Mouse (Mus musculus) lung, embryonic 14.5 days (tissue): Measurements from ENCODE around the gene Fbxo11. TPM values are rescaled to one million over a fixed set of nuclear protein-coding genes. Genes with fewer than 3 reads are reported as not detected.
A peak's percentile ranks its signal among the peaks of the same experiment; 100 is the strongest.
"Not testable (repeated sequence)": the region's sequence is repeated elsewhere in the genome, so short reads cannot be mapped to it uniquely, and the experiment has no call there.

Source experiments
- ATAC-seq: fragments of 200-750 bp; cut with Nextera tagmentation; 2 replicates; pipeline ENCODE4 v1.8.0; 2017; ENCODE audit warnings: mild to moderate bottlenecking, moderate TSS enrichment, moderate library complexity; ENCODE audit not compliant: insufficient read depth
- DNase-seq: peaks from one replicate; pipeline ENCODE4 v3.0.0-alpha.2; 2015
- H3K27ac ChIP-seq: fragments of 300-500 bp; sonication (generic); 2 replicates; pipeline ENCODE4 v1.5.1; 2014; ENCODE audit warnings: low read depth, mild to moderate bottlenecking, moderate library complexity
- H3K27me3 ChIP-seq: fragments of 300-500 bp; sonication (generic); 2 replicates; pipeline ENCODE4 v1.6.1; 2014; ENCODE audit warnings: low read length, control low read depth; ENCODE audit not compliant: insufficient read depth
- H3K36me3 ChIP-seq: fragments of 300-500 bp; sonication (generic); 2 replicates; pipeline ENCODE4 v1.6.1; 2014; ENCODE audit warnings: control low read depth; ENCODE audit not compliant: insufficient read depth
- H3K4me1 ChIP-seq: fragments of 300-500 bp; sonication (generic); 2 replicates; pipeline ENCODE4 v1.6.1; 2014; ENCODE audit warnings: antibody characterized with exemption, control low read depth; ENCODE audit not compliant: insufficient read depth
- H3K4me2 ChIP-seq: fragments of 300-500 bp; sonication (generic); 2 replicates; pipeline ENCODE4 v1.6.1; 2014; ENCODE audit warnings: mild to moderate bottlenecking
- H3K4me3 ChIP-seq: fragments of 300-500 bp; sonication (generic); 2 replicates; pipeline ENCODE4 v1.5.1; 2014; ENCODE audit warnings: low read depth, low read length
- H3K9ac ChIP-seq: fragments of 300-500 bp; sonication (generic); 2 replicates; pipeline ENCODE4 v1.6.1; 2014
- H3K9me3 ChIP-seq: fragments of 300-500 bp; sonication (generic); 2 replicates; pipeline ENCODE4 v1.6.1; 2016; ENCODE audit warnings: low read depth, low read length, control low read depth
- CTCF ChIP-seq: IDR thresholded peaks from 2 replicates; pipeline ENCODE4 v1.5.1; 2016; ENCODE audit warnings: antibody characterized with exemption, low read depth
- WGBS: fragments of 180-500 bp; shearing (Covaris S2); extraction: QIAGEN DNeasy Blood & Tissue Kit; methylation state at CpG from one replicate; pipeline ENCODE4 v1.1.7; 2014; 5-methylcytosine and 5-hydroxymethylcytosine counted together
- polyA plus RNA-seq: library from polyadenylated mRNA; unstranded; fragments of >200 nt; fragmentation: Nextera tagmentation; extraction: Ambion mirVana; gene quantifications from 2 replicates; pipeline ENCODE4 v1.2.1, GENCODE M21; 2014

Fbxo11 gene
- polyA plus RNA-seq, 1 experiment from 2014 or later = 27.1 TPM

- WGBS = 80% methylated on average over 4 of the region's 4 CpGs
- DNase-seq (no peak), ATAC-seq (no peak)
- Histone ChIP-seq H3K27ac (no peak overlapping the region), H3K4me3 (no peak overlapping the region), H3K9ac (no peak overlapping the region), H3K4me2 (no peak overlapping the region), H3K4me1 (no peaks in the 10 kb centered on the region), H3K27me3 (no peaks in the 10 kb centered on the region), H3K9me3 (no peaks in the 10 kb centered on the region), H3K36me3 (no peaks in the 10 kb centered on the region)
- TF ChIP-seq CTCF = no peak
Observed at GRCm38 (mm10) chr17:88034418-88034817, 30.7 kb downstream of the Fbxo11 start.

GRCm38 (mm10) chr17:88031755-88032154 lies 33.3 kb downstream of the Fbxo11 start:
- no peaks in the 10 kb centered on the region for H3K36me3 ChIP-seq
- no peaks in the 10 kb centered on the region for H3K9me3 ChIP-seq
- ATAC-seq = no peak
- H3K27me3 ChIP-seq = no peaks in the 10 kb centered on the region
- no peaks in the 10 kb centered on the region for H3K4me1 ChIP-seq
- H3K4me3 ChIP-seq = no peak overlapping the region
- no peak overlapping the region for H3K9ac ChIP-seq
- 88% methylated on average over 5 of the region's 5 CpGs for WGBS
- H3K4me2 ChIP-seq = no peak overlapping the region
- TF ChIP-seq CTCF = no peak
- H3K27ac ChIP-seq = no peak overlapping the region
- DNase-seq = no peak

DNA sequence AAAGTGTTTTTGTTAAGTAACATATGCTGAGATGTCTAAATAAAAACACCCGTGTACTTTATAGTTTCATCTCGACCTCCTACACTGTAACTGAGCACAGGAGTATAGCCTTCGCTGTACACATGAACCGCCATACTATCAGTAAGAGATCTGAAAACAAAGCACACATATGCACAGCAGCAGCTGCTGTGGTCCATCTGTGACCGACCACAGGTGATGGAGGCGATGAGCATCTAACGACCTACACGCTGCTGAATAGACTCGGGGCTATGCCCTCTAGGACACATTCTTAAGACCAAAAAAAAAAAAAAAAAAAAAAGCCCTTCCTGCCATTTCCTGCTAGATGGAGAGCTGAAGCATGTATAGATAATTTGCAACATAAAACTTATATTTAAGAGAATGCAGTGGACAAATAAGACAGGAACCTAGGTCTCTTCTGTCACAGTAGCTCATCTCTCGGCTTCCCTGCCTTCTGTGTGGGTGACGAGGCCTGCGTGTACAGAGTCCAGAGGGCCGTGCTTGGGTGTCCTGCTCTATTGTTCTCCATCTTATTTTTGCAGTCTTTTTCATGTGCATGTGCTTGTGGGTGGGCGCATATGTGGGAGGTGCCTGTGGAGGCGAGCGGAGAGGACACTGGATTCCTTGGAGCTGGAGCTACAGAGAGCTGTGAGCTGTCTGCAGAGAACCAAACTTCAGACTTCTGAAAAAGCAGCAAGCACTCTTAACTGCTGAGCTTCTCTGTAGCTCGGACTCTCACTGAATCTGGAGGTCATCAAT lies 35.7 kb downstream of the Fbxo11 start:
- Histone ChIP-seq H3K4me2 (no peak overlapping the region), H3K9me3 (no peaks in the 10 kb centered on the region), H3K9ac (no peak overlapping the region), H3K27ac (no peak overlapping the region), H3K4me1 (no peaks in the 10 kb centered on the region), H3K4me3 (no peak overlapping the region), H3K27me3 (no peaks in the 10 kb centered on the region), H3K36me3 (no peaks in the 10 kb centered on the region)
- no peak for TF ChIP-seq CTCF
- ATAC-seq (no peak), DNase-seq (no peak)
- whole genome bisulfite sequencing = 85% methylated on average over 17 of the region's 17 CpGs

- H3K9me3 ChIP-seq = no peaks in the 10 kb centered on the region
- no peak overlapping the region for H3K27ac ChIP-seq
- no peak overlapping the region for H3K4me3 ChIP-seq
- H3K27me3 ChIP-seq = no peaks in the 10 kb centered on the region
- H3K9ac ChIP-seq = no peak overlapping the region
- ATAC-seq = peak; percentile 35; the same call in 1 of the 2 replicates
- no peaks in the 10 kb centered on the region for H3K4me1 ChIP-seq
- DNase-seq = peak; percentile 92
- no peak overlapping the region for H3K4me2 ChIP-seq
- no peaks in the 10 kb centered on the region for H3K36me3 ChIP-seq
- TF ChIP-seq CTCF = peak; percentile 49
- 34% methylated on average over 4 of the region's 4 CpGs for WGBS
Observed at GRCm38 (mm10) chr17:88025227-88025626, 39.9 kb downstream of the Fbxo11 start.

GRCm38 (mm10) chr17:88023924-88024323 lies 41.2 kb downstream of the Fbxo11 start:
- Histone ChIP-seq H3K4me1 (no peaks in the 10 kb centered on the region), H3K36me3 (no peaks in the 10 kb centered on the region), H3K4me3 (no peak overlapping the region), H3K4me2 (no peak overlapping the region), H3K27ac (no peak overlapping the region), H3K9me3 (no peaks in the 10 kb centered on the region), H3K9ac (no peak overlapping the region), H3K27me3 (no peaks in the 10 kb centered on the region)
- no peak for TF ChIP-seq CTCF
- ATAC-seq (no peak), DNase-seq (no peak)
- 74% methylated on average over 1 of the region's 1 CpGs for WGBS

- H3K4me3 ChIP-seq, H3K27ac ChIP-seq, H3K4me2 ChIP-seq, DNase-seq, H3K27me3 ChIP-seq, H3K4me1 ChIP-seq, H3K9ac ChIP-seq, H3K9me3 ChIP-seq, ATAC-seq: not testable (repeated sequence)
- 91% methylated on average over 8 of the region's 8 CpGs for WGBS
- peaks cover 38% of the 10 kb centered on the region for H3K36me3 ChIP-seq
Observed at GRCm38 (mm10) chr17:88016027-88016426, 49.1 kb downstream of the Fbxo11 start.

DNA sequence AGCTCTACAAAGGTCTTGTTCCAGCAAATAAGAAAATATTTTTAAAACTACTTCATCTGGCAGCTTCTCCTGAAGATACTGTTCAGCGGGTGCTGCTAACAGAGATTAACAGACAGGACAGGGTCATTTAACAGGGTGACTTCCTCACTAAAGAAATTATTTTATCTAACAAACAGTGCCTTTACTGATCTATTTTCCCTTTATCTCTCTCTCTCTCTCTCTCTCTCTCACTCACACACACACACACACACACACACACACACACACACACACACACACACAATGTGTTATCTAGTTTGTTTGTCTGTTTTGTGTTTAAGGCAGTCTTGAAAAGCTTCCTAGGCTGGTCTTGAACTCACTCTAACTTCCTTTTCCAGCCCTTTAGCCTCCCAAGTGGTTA lies 50.6 kb downstream of the Fbxo11 start:
- H3K9ac ChIP-seq = no peak overlapping the region
- H3K4me2 ChIP-seq = no peak overlapping the region
- no peaks in the 10 kb centered on the region for H3K27me3 ChIP-seq
- peaks cover 53% of the 10 kb centered on the region for H3K36me3 ChIP-seq
- no peak overlapping the region for H3K27ac ChIP-seq
- 86% methylated on average over 1 of the region's 1 CpGs for WGBS
- no peak overlapping the region for H3K4me3 ChIP-seq
- H3K4me1 ChIP-seq = no peaks in the 10 kb centered on the region
- TF ChIP-seq CTCF = no peak
- H3K9me3 ChIP-seq = no peaks in the 10 kb centered on the region
- no peak for DNase-seq
- ATAC-seq = no peak

DNA sequence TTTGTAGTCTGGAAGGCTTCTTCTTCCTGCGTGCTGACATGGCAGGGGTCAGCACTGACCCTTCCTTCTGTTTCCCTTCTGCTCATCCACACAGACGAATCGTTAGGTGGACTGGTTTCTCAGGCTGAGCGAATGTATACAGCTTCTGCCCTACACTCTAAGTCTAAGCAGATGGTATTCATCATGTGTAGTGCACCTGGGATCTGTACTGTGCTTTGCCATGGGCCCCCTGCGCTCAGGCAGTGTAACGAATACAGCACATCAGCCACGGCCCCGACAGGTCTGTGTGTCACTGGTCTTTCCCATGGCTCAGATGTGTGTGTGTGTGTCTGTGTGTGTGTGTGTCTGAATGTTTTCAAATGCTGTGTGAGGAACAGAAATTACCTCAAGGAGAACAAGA lies 58.1 kb downstream of the Fbxo11 start:
- Histone ChIP-seq H3K4me2 (no peak overlapping the region), H3K4me1 (no peaks in the 10 kb centered on the region), H3K9ac (no peak overlapping the region), H3K36me3 (peaks cover 85% of the 10 kb centered on the region), H3K27me3 (no peaks in the 10 kb centered on the region), H3K4me3 (no peak overlapping the region), H3K9me3 (no peaks in the 10 kb centered on the region), H3K27ac (no peak overlapping the region)
- 79% methylated on average over 8 of the region's 8 CpGs for WGBS
- TF ChIP-seq CTCF = no peak
- DNase-seq = no peak
- no peak; the same call in 1 of the 2 replicates for ATAC-seq
